Mouse (Mus musculus) forebrain, postnatal 0 days (tissue): Measurements from ENCODE around the gene Amn1. TPM values are rescaled to one million over a fixed set of nuclear protein-coding genes. Genes with fewer than 3 reads are reported as not detected.

ENCODE experiments used
- ATAC-seq: fragments of 200-750 bp; cut with Nextera tagmentation; 2 replicates; pipeline ENCODE4 v1.8.0; 2017; ENCODE audit warnings: mild to moderate bottlenecking, moderate library complexity
- DNase-seq: peaks from one replicate; pipeline ENCODE4 v3.0.0-alpha.2; 2015
- H3K27ac ChIP-seq: fragments of 300-500 bp; sonication (generic); 2 replicates; pipeline ENCODE4 v1.5.1; 2014; ENCODE audit warnings: low read depth, mild to moderate bottlenecking, antibody characterized with exemption, low read length, moderate library complexity, mixed read lengths
- H3K27me3 ChIP-seq: fragments of 300-500 bp; sonication (generic); 2 replicates; pipeline ENCODE4 v1.6.1; 2014; ENCODE audit warnings: mild to moderate bottlenecking, low read length, mixed read lengths; ENCODE audit not compliant: insufficient read depth
- H3K36me3 ChIP-seq: fragments of 300-500 bp; sonication (generic); 2 replicates; pipeline ENCODE4 v1.6.1; 2014; ENCODE audit warnings: mild to moderate bottlenecking, moderate library complexity; ENCODE audit not compliant: insufficient read depth
- H3K4me1 ChIP-seq: fragments of 300-500 bp; sonication (generic); 2 replicates; pipeline ENCODE4 v1.6.1; 2014; ENCODE audit warnings: antibody characterized with exemption; ENCODE audit not compliant: insufficient read depth
- H3K4me2 ChIP-seq: fragments of 300-500 bp; sonication (generic); 2 replicates; pipeline ENCODE4 v1.6.1; 2014; ENCODE audit warnings: low read depth, mild to moderate bottlenecking, moderate library complexity
- H3K4me3 ChIP-seq: fragments of 300-500 bp; sonication (generic); 2 replicates; pipeline ENCODE4 v1.5.1; 2014; ENCODE audit warnings: low read depth, low read length, mixed read lengths
- H3K9ac ChIP-seq: fragments of 300-500 bp; sonication (generic); 2 replicates; pipeline ENCODE4 v1.6.1; 2014; ENCODE audit warnings: mild to moderate bottlenecking
- H3K9me3 ChIP-seq: fragments of 300-500 bp; sonication (generic); 2 replicates; pipeline ENCODE4 v1.6.1; 2016; ENCODE audit warnings: low read length
- CTCF ChIP-seq: sonication (generic); IDR thresholded peaks from 2 replicates; pipeline ENCODE4 v1.5.1; 2016; ENCODE audit warnings: antibody characterized with exemption, control low read depth, low read depth
- WGBS: fragments of 180-500 bp; shearing (Covaris S2); extraction: QIAGEN DNeasy Blood & Tissue Kit; methylation state at CpG from one replicate; pipeline ENCODE4 v1.1.7; 2014; 5-methylcytosine and 5-hydroxymethylcytosine counted together
- polyA plus RNA-seq: library from polyadenylated mRNA; unstranded; fragments of >200 nt; fragmentation: Nextera tagmentation; extraction: Ambion mirVana; gene quantifications from 2 replicates; pipeline ENCODE4 v1.2.1, GENCODE M21; 2015
- total RNA-seq: library from RNA; depleted of rRNA; stranded (reverse); fragments of >200 nt; gene quantifications from 2 replicates; pipeline ENCODE4 v1.2.3, GENCODE M21; 2014

The Amn1 gene
- total and polyA plus RNA-seq, 2 experiments from 2014 or later: 64.8 to 101 TPM

- H3K27me3 ChIP-seq: no peaks in the 10 kb centered on the region
- ATAC-seq (no peak), DNase-seq (no peak)
- no peak for TF ChIP-seq CTCF
- no peaks in the 10 kb centered on the region for H3K4me1 ChIP-seq
- no peak overlapping the region for H3K4me2 ChIP-seq
- no peak overlapping the region for H3K27ac ChIP-seq
- H3K4me3 ChIP-seq: no peak overlapping the region
- peaks cover 23% of the 10 kb centered on the region for H3K36me3 ChIP-seq
- 79% methylated on average over 3 of the region's 3 CpGs for WGBS
- no peaks in the 10 kb centered on the region for H3K9me3 ChIP-seq
- H3K9ac ChIP-seq: no peak overlapping the region
These were observed 33.3 kb downstream of the Amn1 start for GRCm38 (mm10) chr6:149155031-149155841.

GRCm38 (mm10) chr6:149154116-149155030 lies 34.1 kb downstream of the Amn1 start:
- Histone ChIP-seq H3K9ac (no peak overlapping the region), H3K27me3 (no peaks in the 10 kb centered on the region), H3K27ac (no peak overlapping the region), H3K36me3 (peaks cover 23% of the 10 kb centered on the region), H3K4me2 (no peak overlapping the region), H3K4me3 (no peak overlapping the region), H3K4me1 (no peaks in the 10 kb centered on the region), H3K9me3 (no peaks in the 10 kb centered on the region)
- TF ChIP-seq CTCF: no peak
- WGBS: 16% methylated on average over 8 of the region's 8 CpGs
- DNase-seq: no peak
- no peak for ATAC-seq

- Histone ChIP-seq H3K36me3 (peaks cover 17% of the 10 kb centered on the region), H3K4me2 (no peak overlapping the region), H3K4me1 (no peaks in the 10 kb centered on the region), H3K9me3 (no peaks in the 10 kb centered on the region), H3K27ac (no peak overlapping the region), H3K27me3 (no peaks in the 10 kb centered on the region), H3K4me3 (no peak overlapping the region), H3K9ac (no peak overlapping the region)
- DNase-seq (no peak), ATAC-seq (no peak)
- no peak for TF ChIP-seq CTCF
- WGBS: 48% methylated on average over 6 of the region's 6 CpGs
These were observed 34.9 kb downstream of the Amn1 start for GRCm38 (mm10) chr6:149153473-149154115.

- no peak for DNase-seq
- no peak for ATAC-seq
- H3K36me3 ChIP-seq: peaks cover 10% of the 10 kb centered on the region
- H3K4me2 ChIP-seq: no peak overlapping the region
- H3K9me3 ChIP-seq: no peaks in the 10 kb centered on the region
- no peaks in the 10 kb centered on the region for H3K27me3 ChIP-seq
- no peak for TF ChIP-seq CTCF
- H3K4me1 ChIP-seq: no peaks in the 10 kb centered on the region
- H3K4me3 ChIP-seq: no peak overlapping the region
- WGBS: 94% methylated on average over 2 of the region's 2 CpGs
- no peak overlapping the region for H3K9ac ChIP-seq
- no peak overlapping the region for H3K27ac ChIP-seq
These were observed 36.4 kb downstream of the Amn1 start for GRCm38 (mm10) chr6:149152119-149152518.

- Histone ChIP-seq H3K4me3 (no peak overlapping the region), H3K9me3 (no peaks in the 10 kb centered on the region), H3K27ac (no peak overlapping the region), H3K9ac (no peak overlapping the region), H3K27me3 (no peaks in the 10 kb centered on the region), H3K36me3 (no peaks in the 10 kb centered on the region), H3K4me2 (no peak overlapping the region), H3K4me1 (no peaks in the 10 kb centered on the region)
- 94% methylated on average over 7 of the region's 7 CpGs for WGBS
- no peak for TF ChIP-seq CTCF
- DNase-seq: no peak
- ATAC-seq: no peak
These were observed 39.9 kb downstream of the Amn1 start for GRCm38 (mm10) chr6:149148436-149149229.

- no peak overlapping the region for H3K27ac ChIP-seq
- H3K4me2 ChIP-seq: no peak overlapping the region
- no peak for DNase-seq
- no peaks in the 10 kb centered on the region for H3K9me3 ChIP-seq
- WGBS: 95% methylated on average over 1 of the region's 1 CpGs
- ATAC-seq: no peak
- H3K36me3 ChIP-seq: no peaks in the 10 kb centered on the region
- no peak for TF ChIP-seq CTCF
- H3K4me3 ChIP-seq: no peak overlapping the region
- no peak overlapping the region for H3K9ac ChIP-seq
- H3K27me3 ChIP-seq: no peaks in the 10 kb centered on the region
- 0 out of 2 replicates have a peak, but pooled peaks cover 6% of the 10 kb centered on the region for H3K4me1 ChIP-seq
These were observed 43.4 kb downstream of the Amn1 start for GRCm38 (mm10) chr6:149145143-149145542.
